Mouse (Mus musculus) kidney, postnatal 10 days (tissue): ENCODE data around the gene Frmd4a.
"Not testable (repeated sequence)": the region's sequence is repeated elsewhere in the genome, so short reads cannot be mapped to it uniquely, and the experiment has no call there.

Experiments
- DNase-seq: peaks from one replicate; pipeline ENCODE4 v3.0.0; 2021; ENCODE audit warnings: mixed read lengths

The Frmd4a gene

DNA sequence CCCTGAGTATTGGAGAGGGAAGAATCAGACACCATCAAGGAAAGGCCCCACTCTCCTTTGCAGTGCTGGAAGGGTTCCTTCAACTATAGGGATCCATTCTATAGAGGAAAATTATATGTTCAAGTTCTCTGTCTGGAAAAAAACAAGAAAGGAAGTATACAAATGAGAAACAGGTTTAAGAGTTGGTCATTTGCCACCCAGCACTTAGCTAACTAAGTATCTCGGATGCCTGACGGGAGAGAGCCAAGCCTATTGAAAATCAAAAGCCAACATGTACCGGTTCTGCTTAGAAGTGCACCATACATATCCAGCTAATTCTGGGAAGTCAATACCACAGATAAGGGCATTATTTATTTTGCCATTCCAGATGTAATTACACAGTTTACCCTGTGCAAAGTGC lies 274.2 kb downstream of the Frmd4a start:
- DNase-seq = no peak

DNA sequence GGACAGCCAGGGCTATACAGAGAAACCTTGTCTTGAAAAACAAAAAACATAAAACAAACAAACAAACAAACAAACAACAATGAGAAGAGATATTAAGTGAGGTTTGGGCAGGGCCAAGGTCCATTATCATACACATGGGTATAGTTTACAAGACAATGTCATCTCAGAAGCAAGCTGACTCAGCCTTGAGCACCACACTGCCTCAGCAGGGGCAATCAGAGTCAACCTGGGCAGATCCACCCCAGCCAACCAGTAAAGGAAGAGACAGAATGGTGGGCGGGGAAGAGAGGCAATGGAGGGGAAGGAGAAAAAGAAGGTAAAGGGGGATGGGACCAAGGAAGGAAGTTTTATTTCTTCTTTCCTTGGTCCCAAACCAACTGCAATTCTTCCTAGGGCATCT lies 276.2 kb downstream of the Frmd4a start:
- DNase-seq = no peak

GRCm38 (mm10) chr2:4295641-4296040 lies 278.1 kb downstream of the Frmd4a start:
- DNase-seq = no peak

- DNase-seq = no peak
These were observed 279.4 kb downstream of the Frmd4a start for GRCm38 (mm10) chr2:4296881-4297280.

DNA sequence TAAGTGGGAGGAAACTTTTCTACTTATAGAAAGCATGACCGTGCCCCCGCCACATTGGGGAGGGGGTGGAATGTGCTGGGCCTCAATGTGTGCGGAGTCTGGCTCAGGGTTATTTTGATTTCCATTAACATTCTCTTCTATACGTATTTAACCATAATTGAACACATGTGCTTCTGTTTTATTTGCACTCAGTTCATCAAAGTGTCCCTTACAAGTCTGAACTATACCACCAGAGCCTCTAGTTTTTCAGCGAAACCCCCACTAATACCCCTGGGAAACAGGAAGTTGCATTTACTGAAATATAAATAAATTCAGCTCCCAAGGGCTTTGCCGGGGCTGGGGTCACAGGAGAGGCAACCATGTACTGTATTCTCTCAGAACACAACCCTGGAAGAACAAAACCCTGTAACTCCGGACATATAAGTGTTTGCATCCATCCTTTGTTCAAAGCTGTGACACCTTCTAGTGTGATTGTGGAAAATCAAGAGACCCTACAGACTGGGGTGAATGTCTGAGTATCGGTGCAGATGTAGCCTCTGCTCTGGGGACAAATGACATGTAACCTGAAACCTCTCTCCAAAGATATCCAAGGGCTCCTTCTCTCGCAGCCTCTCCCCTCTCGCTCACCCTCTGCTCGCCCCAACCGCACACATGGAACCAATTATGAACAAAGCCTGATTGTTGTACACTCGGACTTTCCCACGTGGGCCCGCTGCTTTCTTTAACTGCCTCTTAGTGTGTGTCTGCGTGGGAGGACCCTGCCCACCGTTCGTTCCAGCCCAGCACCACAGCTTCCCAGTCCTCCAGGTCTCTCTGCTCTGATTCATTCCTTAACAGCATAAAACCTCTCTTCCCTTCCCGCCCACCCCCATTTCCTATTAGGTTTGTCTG lies 281.1 kb downstream of the Frmd4a start:
- peak; percentile 23 for DNase-seq

DNA sequence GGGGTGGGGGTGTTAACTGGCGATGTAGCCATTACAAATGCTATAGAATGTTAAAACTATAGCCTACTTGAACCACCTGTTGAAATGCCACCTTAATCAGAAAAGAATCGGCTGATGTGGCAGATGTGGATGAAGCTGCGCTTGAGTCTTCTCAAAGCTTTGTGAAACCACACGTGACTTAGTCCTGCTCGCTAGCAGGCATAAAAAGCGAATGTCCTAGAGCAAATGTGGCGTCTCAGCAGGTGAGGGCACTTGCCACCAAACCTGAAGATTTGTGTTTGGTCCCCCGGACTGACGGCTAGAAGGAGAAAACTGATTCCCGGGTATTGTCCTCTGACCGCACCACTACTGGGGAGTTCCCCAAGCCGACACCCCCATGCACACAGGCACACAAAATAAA lies 282.1 kb downstream of the Frmd4a start:
- no peak for DNase-seq

- peak; percentile 60 for DNase-seq
These were observed 282.9 kb downstream of the Frmd4a start for GRCm38 (mm10) chr2:4300383-4300811.

GRCm38 (mm10) chr2:4300816-4301215 lies 283.3 kb downstream of the Frmd4a start:
- DNase-seq = no peak

GRCm38 (mm10) chr2:4301256-4301655 lies 283.7 kb downstream of the Frmd4a start:
- no peak for DNase-seq

DNA sequence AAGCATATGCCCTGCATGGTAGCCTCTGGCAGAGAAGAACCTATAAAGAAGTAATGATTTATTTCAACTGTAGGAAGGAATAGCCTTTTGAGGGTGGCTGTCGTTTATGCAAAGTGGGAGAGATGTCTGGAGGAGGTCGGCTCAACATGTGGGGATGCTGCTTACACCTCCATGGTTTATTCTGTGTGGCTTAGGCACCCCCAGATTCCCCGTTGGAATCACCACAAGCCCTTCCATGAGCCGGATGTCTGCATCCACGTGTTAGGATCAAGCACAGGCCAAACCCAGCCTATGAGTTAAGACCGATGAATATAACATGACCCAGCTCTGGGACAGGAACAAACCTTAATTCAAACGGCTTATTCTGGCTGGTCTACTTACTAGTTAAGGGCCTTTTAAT lies 284.2 kb downstream of the Frmd4a start:
- DNase-seq = no peak

GRCm38 (mm10) chr2:4302119-4302518 lies 284.6 kb downstream of the Frmd4a start:
- no peak for DNase-seq

GRCm38 (mm10) chr2:4307076-4307475 lies 289.6 kb downstream of the Frmd4a start:
- DNase-seq = no peak

DNA sequence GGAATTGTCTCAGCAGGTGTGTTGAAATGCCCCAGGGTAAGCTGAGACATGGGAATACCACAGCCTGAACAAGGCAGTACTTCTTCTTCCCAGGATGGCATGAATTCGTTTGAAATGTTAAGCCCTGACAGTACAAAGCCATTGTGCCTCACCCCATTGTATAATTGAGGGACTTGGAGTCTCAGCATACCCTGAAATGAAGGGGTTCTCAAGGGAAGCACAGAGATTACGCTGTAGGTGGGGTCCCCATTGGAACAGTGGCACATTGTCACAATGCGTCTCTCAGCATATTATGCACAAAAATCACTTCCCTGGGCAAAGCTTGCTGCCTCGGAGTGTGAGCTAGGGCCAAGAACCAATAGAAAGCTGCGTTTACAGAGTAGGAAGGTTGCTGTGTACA lies 297.0 kb downstream of the Frmd4a start:
- DNase-seq = no peak

- peak; percentile 33 for DNase-seq
These were observed 299.1 kb downstream of the Frmd4a start for GRCm38 (mm10) chr2:4316589-4316988.

DNA sequence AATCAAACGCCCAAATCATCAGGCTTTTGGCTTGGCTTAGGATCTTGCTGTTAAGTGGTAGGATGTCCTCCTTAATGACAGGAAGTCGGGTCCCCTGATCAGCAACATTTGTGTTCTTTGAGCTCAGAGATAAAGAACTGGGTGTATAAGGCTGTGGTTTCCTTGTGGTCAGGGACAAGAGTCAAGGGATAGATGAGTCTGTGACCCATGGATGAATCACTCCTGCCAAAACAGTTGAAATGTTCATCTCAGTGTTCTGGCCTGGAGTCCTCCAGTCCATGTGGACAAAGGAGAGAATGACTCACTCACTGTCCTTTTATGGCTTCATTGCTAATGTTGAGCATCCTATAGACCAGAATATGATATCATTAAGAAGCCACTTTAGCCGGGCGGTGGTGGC lies 300.6 kb downstream of the Frmd4a start:
- no peak for DNase-seq

DNA sequence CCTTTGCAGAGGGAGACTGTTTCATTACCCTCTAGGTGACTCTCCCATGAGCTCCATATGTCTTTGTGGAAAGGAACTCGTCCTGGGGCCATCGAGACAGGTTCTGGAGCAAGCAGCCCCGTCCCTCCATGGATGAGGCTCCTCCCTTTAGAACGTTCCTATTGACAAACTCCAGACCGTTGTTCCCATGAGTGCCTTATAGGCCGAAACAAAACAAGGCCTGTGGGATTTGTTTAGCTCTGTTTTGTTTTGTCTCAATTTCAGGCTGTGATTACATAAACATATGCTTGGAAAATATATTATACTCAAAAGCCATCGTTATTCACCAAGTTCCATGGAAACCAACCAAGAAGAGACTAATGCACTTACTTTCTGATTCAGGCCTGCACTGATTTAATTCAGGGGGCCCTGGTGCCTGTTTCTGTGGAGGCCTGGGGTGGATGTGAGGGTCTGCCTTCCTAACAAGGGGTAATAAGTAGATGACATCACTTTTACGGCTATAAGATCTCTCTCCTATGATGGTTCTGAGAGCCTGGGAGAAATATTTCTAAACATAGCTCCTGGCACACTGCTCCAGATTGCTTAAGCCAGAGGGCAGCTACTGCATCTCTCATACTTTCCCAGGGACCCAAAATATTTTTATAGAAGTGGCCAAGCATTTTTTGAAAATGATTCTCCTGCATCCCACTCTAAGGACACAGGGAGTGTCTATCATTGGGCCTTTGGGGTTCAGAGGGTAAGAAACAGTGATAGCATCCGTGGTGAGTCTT lies 308.9 kb downstream of the Frmd4a start:
- no peak for DNase-seq

DNA sequence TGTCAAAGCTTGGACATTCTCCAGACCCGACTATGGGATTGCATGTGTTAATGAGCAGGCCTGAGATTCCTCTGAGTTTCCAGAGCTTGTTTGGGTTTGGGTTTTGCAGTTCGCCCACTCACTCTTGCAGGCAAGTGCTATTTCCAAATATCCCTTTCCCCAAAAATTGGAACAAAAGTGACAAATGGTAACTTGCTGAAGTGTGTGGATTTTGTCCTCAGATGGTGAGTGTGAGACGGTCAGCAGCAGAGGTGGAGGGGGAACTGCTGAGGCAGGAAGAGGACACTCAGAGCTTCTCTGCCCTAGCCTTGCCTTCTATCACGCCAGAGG lies 309.5 kb downstream of the Frmd4a start:
- DNase-seq = no peak

DNA sequence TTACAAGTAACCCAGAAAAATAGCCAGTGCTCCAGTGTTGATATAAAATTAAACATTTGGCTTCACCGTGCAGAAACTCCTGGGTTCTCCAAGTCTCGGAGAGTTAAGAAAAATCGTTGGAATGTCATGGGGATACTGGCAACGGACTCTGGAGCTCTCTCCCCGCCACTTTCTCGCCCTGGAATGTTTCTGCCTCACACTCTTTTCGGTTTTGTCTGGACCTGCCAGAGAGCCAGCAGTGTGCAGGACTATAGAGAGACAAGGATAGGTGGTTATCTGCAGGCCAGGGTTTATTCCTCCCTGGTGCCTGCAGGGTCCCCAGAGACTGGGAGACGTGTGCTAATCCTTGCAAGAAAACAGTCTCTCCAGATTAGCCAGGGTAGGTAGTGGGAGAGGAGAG lies 314.9 kb downstream of the Frmd4a start:
- no peak for DNase-seq

DNA sequence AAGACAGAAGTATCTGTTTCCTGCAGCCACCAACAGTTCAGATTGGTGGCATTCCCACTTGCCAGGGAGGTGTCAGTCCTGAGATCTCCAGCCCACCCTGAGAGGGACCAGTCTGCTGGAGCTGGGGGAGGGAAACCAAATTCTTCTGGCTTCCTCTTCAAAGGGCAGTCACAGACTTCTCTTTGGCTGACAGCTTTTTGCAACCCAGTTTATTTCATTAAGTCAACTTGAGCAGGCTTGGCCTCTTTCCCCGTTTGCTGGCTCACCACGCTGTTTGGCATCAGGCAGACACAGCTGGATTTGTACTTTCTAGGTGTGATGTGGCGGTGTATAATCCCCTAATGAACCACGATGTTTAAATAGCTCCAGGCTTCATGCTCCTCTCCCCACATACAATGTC lies 316.7 kb downstream of the Frmd4a start:
- peak; percentile 29 for DNase-seq

DNA sequence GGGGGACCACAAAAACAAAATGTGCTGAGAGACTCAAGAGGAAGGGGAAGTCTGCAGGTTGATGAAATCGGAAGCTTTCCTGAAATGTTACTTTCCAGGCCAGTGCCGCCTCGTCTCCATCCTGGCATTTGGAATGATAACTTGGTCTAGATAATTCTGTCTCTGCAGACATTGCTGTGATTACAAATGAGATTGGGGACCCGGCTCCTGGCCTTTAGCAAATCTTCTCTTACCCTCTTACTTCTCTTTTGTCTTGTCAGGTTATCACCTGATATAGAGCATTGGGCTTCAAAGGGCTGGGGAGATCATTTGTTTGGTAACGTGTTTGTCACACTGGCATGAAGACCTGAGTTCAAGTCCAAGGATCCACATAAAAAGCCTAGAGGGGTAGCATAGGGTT lies 317.4 kb downstream of the Frmd4a start:
- no peak for DNase-seq

- DNase-seq = no peak
These were observed 318.4 kb downstream of the Frmd4a start for GRCm38 (mm10) chr2:4335881-4336280.

DNA sequence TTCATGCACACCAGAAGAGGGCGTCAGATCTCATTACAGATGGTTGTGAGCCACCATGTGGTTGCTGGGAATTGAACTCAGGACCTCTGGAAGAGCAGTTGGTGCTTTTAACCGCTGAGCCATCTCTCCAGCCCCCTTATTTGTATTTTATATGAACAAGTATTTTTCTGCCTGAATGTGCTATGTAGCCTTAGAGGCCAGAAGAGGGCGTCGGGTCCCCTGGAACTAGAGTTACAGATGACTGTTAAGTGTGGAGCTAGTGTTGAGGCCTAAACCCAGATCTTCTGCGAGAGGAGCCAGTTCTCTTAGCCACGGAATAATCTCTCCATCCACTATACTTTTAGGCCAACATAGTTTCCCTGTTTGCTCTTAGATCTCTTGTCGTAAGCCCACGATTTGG lies 320.8 kb downstream of the Frmd4a start:
- not testable (repeated sequence) for DNase-seq

GRCm38 (mm10) chr2:4339128-4339527 lies 321.6 kb downstream of the Frmd4a start:
- DNase-seq = no peak

GRCm38 (mm10) chr2:4339530-4340218 lies 322.2 kb downstream of the Frmd4a start:
- no peak for DNase-seq
